Mouse (Mus musculus): ENCODE measurements around the gene G3bp1. TPM values are rescaled to one million over a fixed set of nuclear protein-coding genes. Genes with fewer than 3 reads are reported as not detected.

The G3bp1 gene
- polyA plus RNA-seq, 1 experiment from 2014 or later, result 104 TPM

GRCm38 (mm10) chr11:55459850-55460558 is 9.5 kb upstream of the G3bp1 start:
- Histone ChIP-seq H3K9me3 (replicated peaks; ENCODE audit: control insufficient read depth, low read length) (no peaks in the 10 kb centered on the region), H3K27ac (ENCODE audit: low read length) (peak overlapping the region; percentile 83; the same call in 1 of the 2 replicates), H3K9ac (ENCODE audit: low read length) (peak overlapping the region; percentile 78), H3K4me2 (ENCODE audit: low read depth, low read length) (peak overlapping the region; percentile 90), H3K36me3 (ENCODE audit: control insufficient read depth, insufficient read depth) (no peaks in the 10 kb centered on the region), H3K4me3 (ENCODE audit: low read length) (peak overlapping the region; percentile 84), H3K4me1 (ENCODE audit: control insufficient read depth, insufficient read depth, low read length) (peaks cover 14% of the 10 kb centered on the region), H3K27me3 (ENCODE audit: control insufficient read depth, insufficient read depth, low read length) (no peaks in the 10 kb centered on the region)
- no peak for ATAC-seq (replicated peaks; ENCODE audit: extremely low read depth, insufficient read depth, low FRiP score)
- 11% methylated on average over 3 of the region's 3 CpGs for WGBS

GRCm38 (mm10) chr11:55460559-55461018 is 8.9 kb upstream of the G3bp1 start:
- Histone ChIP-seq H3K27ac (ENCODE audit: low read length) (peak overlapping the region; percentile 83), H3K4me3 (ENCODE audit: low read length) (peak overlapping the region; percentile 84), H3K4me1 (ENCODE audit: control insufficient read depth, insufficient read depth, low read length) (peaks cover 14% of the 10 kb centered on the region), H3K27me3 (ENCODE audit: control insufficient read depth, insufficient read depth, low read length) (no peaks in the 10 kb centered on the region), H3K36me3 (ENCODE audit: control insufficient read depth, insufficient read depth) (no peaks in the 10 kb centered on the region), H3K4me2 (ENCODE audit: low read depth, low read length) (peak overlapping the region; percentile 90), H3K9me3 (replicated peaks; ENCODE audit: control insufficient read depth, low read length) (no peaks in the 10 kb centered on the region), H3K9ac (ENCODE audit: low read length) (peak overlapping the region; percentile 78)
- WGBS, result under 1% methylated on average over 17 of the region's 17 CpGs
- peak; percentile 43 for ATAC-seq (replicated peaks; ENCODE audit: extremely low read depth, insufficient read depth, low FRiP score)

GRCm38 (mm10) chr11:55461019-55461645 is 8.4 kb upstream of the G3bp1 start, which contains the start of gene Atox1:
Gene Atox1 (minus strand): TSS chr11:55461239.
- no peaks in the 10 kb centered on the region for H3K27me3 ChIP-seq (ENCODE audit: control insufficient read depth, insufficient read depth, low read length)
- no peaks in the 10 kb centered on the region for H3K36me3 ChIP-seq (ENCODE audit: control insufficient read depth, insufficient read depth)
- peak within 1 kb of the TSS; percentile 83 for H3K27ac ChIP-seq (ENCODE audit: low read length)
- peak within 1 kb of the TSS; percentile 78 for H3K9ac ChIP-seq (ENCODE audit: low read length)
- WGBS, result under 1% methylated on average over 36 of the region's 36 CpGs
- ATAC-seq (replicated peaks; ENCODE audit: extremely low read depth, insufficient read depth, low FRiP score), result peak; percentile 97
- peaks cover 14% of the 10 kb centered on the region for H3K4me1 ChIP-seq (ENCODE audit: control insufficient read depth, insufficient read depth, low read length)
- H3K4me3 ChIP-seq (ENCODE audit: low read length), result peak within 1 kb of the TSS; percentile 84
- peak within 1 kb of the TSS; percentile 90 for H3K4me2 ChIP-seq (ENCODE audit: low read depth, low read length)
- H3K9me3 ChIP-seq (replicated peaks; ENCODE audit: control insufficient read depth, low read length), result no peaks in the 10 kb centered on the region

- Histone ChIP-seq H3K27me3 (ENCODE audit: control insufficient read depth, insufficient read depth, low read length) (no peaks in the 10 kb centered on the region), H3K27ac (ENCODE audit: low read length) (no peak overlapping the region)
- WGBS, result 95% methylated on average over 9 of the region's 9 CpGs
These were observed 7.3 kb upstream of the G3bp1 start for GRCm38 (mm10) chr11:55462149-55462548.

GRCm38 (mm10) chr11:55464707-55465106 is 4.8 kb upstream of the G3bp1 start:
- Histone ChIP-seq H3K9me3 (replicated peaks; ENCODE audit: control insufficient read depth, low read length) (no peaks in the 10 kb centered on the region), H3K4me1 (ENCODE audit: control insufficient read depth, insufficient read depth, low read length) (peaks cover 15% of the 10 kb centered on the region), H3K4me2 (ENCODE audit: low read depth, low read length) (no peak overlapping the region), H3K4me3 (ENCODE audit: low read length) (no peak overlapping the region), H3K27me3 (ENCODE audit: control insufficient read depth, insufficient read depth, low read length) (no peaks in the 10 kb centered on the region), H3K27ac (ENCODE audit: low read length) (no peak overlapping the region), H3K36me3 (ENCODE audit: control insufficient read depth, insufficient read depth) (no peaks in the 10 kb centered on the region), H3K9ac (ENCODE audit: low read length) (no peak overlapping the region)
- 79% methylated on average over 10 of the region's 10 CpGs for WGBS
- no peak for ATAC-seq (replicated peaks; ENCODE audit: extremely low read depth, insufficient read depth, low FRiP score)

More at GRCm38 (mm10) chr11:55462149-55462548, 7.3 kb upstream of the G3bp1 start:
- Histone ChIP-seq H3K36me3 (ENCODE audit: control insufficient read depth, insufficient read depth) (no peaks in the 10 kb centered on the region), H3K4me3 (ENCODE audit: low read length) (no peak overlapping the region), H3K4me1 (ENCODE audit: control insufficient read depth, insufficient read depth, low read length) (peaks cover 14% of the 10 kb centered on the region), H3K4me2 (ENCODE audit: low read depth, low read length) (no peak overlapping the region), H3K9me3 (replicated peaks; ENCODE audit: control insufficient read depth, low read length) (no peaks in the 10 kb centered on the region), H3K9ac (ENCODE audit: low read length) (no peak overlapping the region)
- ATAC-seq (replicated peaks; ENCODE audit: extremely low read depth, insufficient read depth, low FRiP score), result no peak

GRCm38 (mm10) chr11:55465177-55465576 is 4.3 kb upstream of the G3bp1 start:
- WGBS, result 78% methylated on average over 3 of the region's 3 CpGs
- Histone ChIP-seq H3K9ac (ENCODE audit: low read length) (no peak overlapping the region), H3K9me3 (replicated peaks; ENCODE audit: control insufficient read depth, low read length) (no peaks in the 10 kb centered on the region), H3K36me3 (ENCODE audit: control insufficient read depth, insufficient read depth) (no peaks in the 10 kb centered on the region), H3K4me2 (ENCODE audit: low read depth, low read length) (no peak overlapping the region), H3K4me3 (ENCODE audit: low read length) (no peak overlapping the region), H3K27ac (ENCODE audit: low read length) (no peak overlapping the region), H3K4me1 (ENCODE audit: control insufficient read depth, insufficient read depth, low read length) (peaks cover 10% of the 10 kb centered on the region), H3K27me3 (ENCODE audit: control insufficient read depth, insufficient read depth, low read length) (no peaks in the 10 kb centered on the region)
- no peak for ATAC-seq (replicated peaks; ENCODE audit: extremely low read depth, insufficient read depth, low FRiP score)

- ATAC-seq (replicated peaks; ENCODE audit: extremely low read depth, insufficient read depth, low FRiP score), result no peak
- 75% methylated on average over 10 of the region's 10 CpGs for WGBS
- peak overlapping the region; percentile 72 for H3K4me2 ChIP-seq (ENCODE audit: low read depth, low read length)
- no peaks in the 10 kb centered on the region for H3K9me3 ChIP-seq (replicated peaks; ENCODE audit: control insufficient read depth, low read length)
- peak overlapping the region; percentile 94 for H3K27ac ChIP-seq (ENCODE audit: low read length)
- H3K4me3 ChIP-seq (ENCODE audit: low read length), result peak overlapping the region; percentile 60; the same call in 1 of the 2 replicates
- H3K27me3 ChIP-seq (ENCODE audit: control insufficient read depth, insufficient read depth, low read length), result no peaks in the 10 kb centered on the region
- no peaks in the 10 kb centered on the region; the same call in 1 of the 2 replicates for H3K36me3 ChIP-seq (ENCODE audit: control insufficient read depth, insufficient read depth)
- H3K9ac ChIP-seq (ENCODE audit: low read length), result peak overlapping the region; percentile 82
- peaks cover 21% of the 10 kb centered on the region for H3K4me1 ChIP-seq (ENCODE audit: control insufficient read depth, insufficient read depth, low read length)
These were observed 1.5 kb upstream of the G3bp1 start for GRCm38 (mm10) chr11:55468012-55468411.

- Histone ChIP-seq H3K9me3 (replicated peaks; ENCODE audit: control insufficient read depth, low read length) (no peaks in the 10 kb centered on the region), H3K36me3 (ENCODE audit: control insufficient read depth, insufficient read depth) (no peaks in the 10 kb centered on the region; the same call in 1 of the 2 replicates), H3K9ac (ENCODE audit: low read length) (peak overlapping the region; percentile 82), H3K27me3 (ENCODE audit: control insufficient read depth, insufficient read depth, low read length) (no peaks in the 10 kb centered on the region), H3K4me2 (ENCODE audit: low read depth, low read length) (peak overlapping the region; percentile 72), H3K4me1 (ENCODE audit: control insufficient read depth, insufficient read depth, low read length) (peaks cover 25% of the 10 kb centered on the region), H3K27ac (ENCODE audit: low read length) (peak overlapping the region; percentile 94), H3K4me3 (ENCODE audit: low read length) (peak overlapping the region; percentile 60)
- 2% methylated on average over 17 of the region's 17 CpGs for WGBS
- no peak for ATAC-seq (replicated peaks; ENCODE audit: extremely low read depth, insufficient read depth, low FRiP score)
These were observed 856 bp upstream of the G3bp1 start for GRCm38 (mm10) chr11:55468611-55469047.

Measured in heart, embryonic 16.5 days (tissue).